Mouse (Mus musculus) embryonic fibroblast, embryonic 13.5 days (primary cell): ENCODE data around the gene Dennd1a. TPM values are rescaled to one million over a fixed set of nuclear protein-coding genes. Genes with fewer than 3 reads are reported as not detected.

Experiments
- H3K27ac ChIP-seq: 2 replicates; pipeline ENCODE4 v1.5.1; 2012; ENCODE audit warnings: low read length, control low read depth, inconsistent platforms; ENCODE audit not compliant: insufficient read depth
- H3K4me1 ChIP-seq: 2 replicates; pipeline ENCODE4 v1.6.1; 2011; ENCODE audit warnings: low read length; ENCODE audit not compliant: control insufficient read depth, insufficient read depth
- H3K4me3 ChIP-seq: 2 replicates; pipeline ENCODE4 v1.5.1; 2011; ENCODE audit warnings: mild to moderate bottlenecking, control low read depth, low read length; ENCODE audit not compliant: insufficient read depth
- CTCF ChIP-seq: IDR thresholded peaks from 2 replicates; pipeline ENCODE4 v1.5.1; 2011; ENCODE audit warnings: mild to moderate bottlenecking, control low read depth, low read length, moderate library complexity, borderline replicate concordance; ENCODE audit not compliant: insufficient read depth
- POLR2A ChIP-seq: IDR thresholded peaks from 2 replicates; pipeline ENCODE4 v1.6.1; 2011; ENCODE audit warnings: low read depth, mild to moderate bottlenecking, control low read depth, low read length, moderate library complexity
- polyA plus RNA-seq: library from polyadenylated mRNA; stranded (reverse); fragments of >200 nt; gene quantifications from 2 replicates; pipeline ENCODE4 v1.2.4, GENCODE M21; 2011; ENCODE audit warnings: low read depth; ENCODE audit not compliant: missing spikeins, insufficient read length

The Dennd1a gene
- polyA plus RNA-seq, 1 experiment, result 25.7 TPM

DNA sequence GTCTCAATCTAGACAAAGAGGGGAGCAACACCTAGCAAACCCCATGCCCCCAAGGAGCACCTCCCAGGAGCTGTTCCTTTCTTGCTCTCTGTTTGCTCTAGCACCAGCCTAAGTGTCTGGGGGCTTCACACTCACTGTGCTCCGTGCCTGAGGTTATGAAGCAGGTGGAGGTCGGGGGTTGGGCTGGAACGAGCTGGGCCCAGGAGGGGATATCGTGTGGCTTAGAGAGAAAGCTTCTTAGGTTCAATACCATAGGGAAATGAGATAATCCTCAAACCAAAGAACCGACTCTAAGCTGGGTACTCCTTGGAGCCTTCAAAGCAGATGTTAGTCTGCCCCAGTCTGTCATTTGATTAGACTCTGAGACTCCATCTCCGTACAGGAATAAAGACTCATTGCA, 261.6 kb downstream of the Dennd1a start:
- H3K27ac ChIP-seq, result no peak overlapping the region
- TF ChIP-seq POLR2A, result no peak
- TF ChIP-seq CTCF, result no peak
- H3K4me1 ChIP-seq, result no peaks in the 10 kb centered on the region
- H3K4me3 ChIP-seq, result no peak overlapping the region

GRCm38 (mm10) chr2:38023741-38024130, 263.5 kb downstream of the Dennd1a start:
- no peaks in the 10 kb centered on the region for H3K4me1 ChIP-seq

GRCm38 (mm10) chr2:38023054-38023740, 264.0 kb downstream of the Dennd1a start:
- Histone ChIP-seq H3K4me1 (no peaks in the 10 kb centered on the region), H3K27ac (no peak overlapping the region), H3K4me3 (no peak overlapping the region)
- TF ChIP-seq POLR2A (no peak), CTCF (no peak)

More at GRCm38 (mm10) chr2:38023741-38024130, 263.5 kb downstream of the Dennd1a start:
- no peak for TF ChIP-seq POLR2A
- TF ChIP-seq CTCF, result no peak
- Histone ChIP-seq H3K27ac (no peak overlapping the region), H3K4me3 (no peak overlapping the region)

- no peaks in the 10 kb centered on the region for H3K4me1 ChIP-seq
- no peak overlapping the region for H3K4me3 ChIP-seq
- H3K27ac ChIP-seq, result no peak overlapping the region
- TF ChIP-seq CTCF (no peak), POLR2A (no peak)
These were observed 266.0 kb downstream of the Dennd1a start for GRCm38 (mm10) chr2:38021166-38021565.

- Histone ChIP-seq H3K4me1 (no peaks in the 10 kb centered on the region), H3K4me3 (no peak overlapping the region), H3K27ac (no peak overlapping the region)
- TF ChIP-seq CTCF (no peak), POLR2A (no peak)
These were observed 272.5 kb downstream of the Dennd1a start for GRCm38 (mm10) chr2:38014702-38015101.

- no peaks in the 10 kb centered on the region for H3K4me1 ChIP-seq
- TF ChIP-seq CTCF, result no peak
- no peak for TF ChIP-seq POLR2A
- no peak overlapping the region for H3K27ac ChIP-seq
- no peak overlapping the region for H3K4me3 ChIP-seq
These were observed 273.3 kb downstream of the Dennd1a start for GRCm38 (mm10) chr2:38013839-38014365.

- H3K4me3 ChIP-seq, result no peak overlapping the region
- H3K27ac ChIP-seq, result no peak overlapping the region
- H3K4me1 ChIP-seq, result no peaks in the 10 kb centered on the region
- no peak for TF ChIP-seq CTCF
- TF ChIP-seq POLR2A, result no peak
These were observed 280.0 kb downstream of the Dennd1a start for GRCm38 (mm10) chr2:38007238-38007637.

GRCm38 (mm10) chr2:38003183-38003680, 284.0 kb downstream of the Dennd1a start:
- H3K4me3 ChIP-seq, result no peak overlapping the region
- H3K27ac ChIP-seq, result no peak overlapping the region
- no peak for TF ChIP-seq CTCF
- no peak for TF ChIP-seq POLR2A
- no peaks in the 10 kb centered on the region for H3K4me1 ChIP-seq

- Histone ChIP-seq H3K4me1 (no peaks in the 10 kb centered on the region), H3K27ac (no peak overlapping the region), H3K4me3 (no peak overlapping the region)
- TF ChIP-seq POLR2A, result no peak
- no peak for TF ChIP-seq CTCF
These were observed 286.2 kb downstream of the Dennd1a start for GRCm38 (mm10) chr2:38001004-38001403.

- TF ChIP-seq POLR2A (no peak), CTCF (no peak)
- Histone ChIP-seq H3K4me1 (no peaks in the 10 kb centered on the region), H3K4me3 (no peak overlapping the region), H3K27ac (no peak overlapping the region)
These were observed 289.2 kb downstream of the Dennd1a start for GRCm38 (mm10) chr2:37997966-37998365.
